Mouse (Mus musculus): ENCODE measurements around the gene Rcor1. TPM values are rescaled to one million over a fixed set of nuclear protein-coding genes. Genes with fewer than 3 reads are reported as not detected.
A peak's percentile ranks its signal among the peaks of the same experiment; 100 is the strongest.

Gene Rcor1
- total RNA-seq, 2 experiments from 2014 or later, result 38.5 to 39.2 TPM

GRCm38 (mm10) chr12:111021138-111021537, 18.0 kb upstream of the Rcor1 start:
- DNase-seq, result no peak

DNA sequence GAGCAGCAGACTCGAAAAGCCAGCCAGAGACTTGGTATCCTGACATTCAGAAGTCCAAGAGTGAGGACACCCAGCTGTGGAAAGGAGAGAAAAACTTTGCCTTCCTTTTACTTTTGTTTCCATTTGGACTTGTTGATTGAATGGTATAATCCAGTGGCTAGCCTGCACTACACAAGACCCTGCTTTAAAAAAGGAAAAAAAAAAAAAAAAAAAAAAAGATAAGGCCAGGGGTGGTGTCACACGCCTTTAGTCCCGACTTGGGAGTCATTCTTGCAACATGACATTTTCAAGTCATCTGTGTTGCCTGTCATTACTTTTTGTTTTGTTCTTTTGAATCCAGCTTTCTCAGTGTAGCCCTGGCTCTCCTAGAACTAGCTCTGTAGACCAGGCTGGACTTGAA, 17.6 kb upstream of the Rcor1 start:
- no peak for DNase-seq

DNA sequence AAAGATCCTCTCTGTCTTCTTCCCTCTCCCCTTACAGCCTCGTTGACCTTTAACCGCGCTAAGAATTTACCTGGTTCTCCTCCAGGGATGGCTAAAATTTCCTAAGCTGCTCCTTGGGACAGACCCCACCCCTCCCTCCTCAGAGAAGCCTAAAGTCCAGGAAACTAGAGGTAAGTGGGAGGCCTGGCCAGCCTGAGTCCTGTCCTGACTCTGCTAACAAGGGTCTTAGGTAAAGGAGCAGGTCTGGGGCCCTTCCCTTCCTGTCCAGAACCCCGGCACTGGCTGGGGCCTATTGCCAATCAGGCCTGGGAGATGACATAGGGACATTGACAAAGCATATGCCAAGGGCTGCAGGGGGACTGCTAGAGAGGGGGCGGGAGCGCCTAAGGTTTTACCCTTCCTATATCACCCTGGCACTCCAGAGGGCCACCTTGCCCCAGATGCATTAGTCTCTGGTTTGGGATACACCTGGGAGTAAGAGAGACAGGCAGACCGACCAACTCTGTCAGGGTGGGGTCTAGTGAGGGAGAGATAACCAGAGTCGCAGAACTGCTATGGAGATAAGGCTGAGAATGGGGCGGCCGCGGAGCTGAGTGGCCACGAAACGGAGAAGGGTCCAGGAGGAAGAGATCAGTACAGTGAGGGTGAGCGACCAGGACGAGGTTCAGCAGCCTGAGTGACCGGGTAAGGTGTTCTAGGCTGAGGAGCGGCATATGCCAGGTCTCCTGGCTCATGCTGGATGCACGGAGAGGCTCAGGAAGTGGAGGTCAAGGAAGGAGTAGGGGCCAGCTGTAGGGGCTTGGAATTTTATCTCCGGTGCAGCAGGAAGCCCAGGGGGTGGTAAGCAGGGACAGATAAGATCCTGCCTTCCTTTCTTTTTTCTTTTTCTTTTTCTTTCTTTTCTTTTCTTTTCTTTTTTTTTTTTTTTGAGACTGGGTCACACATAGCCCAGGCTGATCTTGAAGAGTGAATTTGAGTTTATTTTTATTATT, 10.7 kb upstream of the Rcor1 start:
- DNase-seq, result no peak

GRCm38 (mm10) chr12:111029291-111029890, 9.8 kb upstream of the Rcor1 start:
- DNase-seq, result no peak

DNA sequence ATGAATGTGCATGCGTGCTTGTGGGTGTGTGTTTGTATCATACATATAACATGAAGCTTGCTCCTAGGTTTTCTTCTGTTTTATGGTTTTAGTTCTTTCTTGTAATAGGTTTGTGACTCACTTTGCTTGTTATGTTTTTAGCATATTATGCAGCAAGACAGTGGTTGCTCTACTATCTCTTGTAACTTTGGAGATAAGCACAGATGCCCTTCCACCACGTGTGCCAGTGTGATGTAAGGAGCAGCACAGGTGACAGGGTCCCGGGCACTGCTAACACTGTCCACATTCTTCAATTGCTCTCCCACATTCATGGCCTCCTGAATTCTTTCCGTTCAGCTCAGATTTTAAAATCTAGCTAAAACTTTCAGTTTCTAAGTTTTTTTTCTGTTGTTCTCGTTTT, 6.3 kb upstream of the Rcor1 start:
- no peak for DNase-seq

DNA sequence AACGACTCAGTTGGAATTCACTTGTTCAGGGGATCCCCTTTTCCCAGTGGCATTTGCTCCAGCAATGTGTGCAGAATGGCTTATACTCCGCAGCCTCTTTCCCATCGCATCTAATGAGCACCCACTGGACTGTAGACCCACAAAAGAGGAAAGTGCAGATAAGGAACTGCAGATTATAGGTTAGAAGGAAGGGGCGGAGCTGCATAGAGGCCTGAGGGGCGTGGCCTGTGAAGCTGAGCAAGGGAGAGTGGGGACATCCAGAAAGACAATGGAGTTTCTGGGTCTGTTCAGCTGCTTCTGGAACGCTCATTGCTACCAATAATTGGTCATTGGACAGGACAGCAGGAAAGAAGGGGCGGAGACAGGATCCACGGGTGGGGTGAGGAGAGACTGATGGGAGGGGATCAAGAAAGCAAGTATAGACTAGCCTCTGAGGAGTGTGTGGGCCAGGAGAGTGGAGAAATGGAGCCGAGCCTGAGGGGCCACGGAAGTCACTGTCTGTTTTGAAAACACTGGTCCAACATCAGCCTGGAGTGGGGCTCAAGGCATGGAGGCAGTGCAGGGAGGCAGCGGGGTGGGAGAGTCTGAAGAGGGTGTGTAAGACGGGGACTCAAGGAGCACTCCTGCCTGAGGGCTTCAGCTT, 3.8 kb upstream of the Rcor1 start:
- DNase-seq, result no peak

DNA sequence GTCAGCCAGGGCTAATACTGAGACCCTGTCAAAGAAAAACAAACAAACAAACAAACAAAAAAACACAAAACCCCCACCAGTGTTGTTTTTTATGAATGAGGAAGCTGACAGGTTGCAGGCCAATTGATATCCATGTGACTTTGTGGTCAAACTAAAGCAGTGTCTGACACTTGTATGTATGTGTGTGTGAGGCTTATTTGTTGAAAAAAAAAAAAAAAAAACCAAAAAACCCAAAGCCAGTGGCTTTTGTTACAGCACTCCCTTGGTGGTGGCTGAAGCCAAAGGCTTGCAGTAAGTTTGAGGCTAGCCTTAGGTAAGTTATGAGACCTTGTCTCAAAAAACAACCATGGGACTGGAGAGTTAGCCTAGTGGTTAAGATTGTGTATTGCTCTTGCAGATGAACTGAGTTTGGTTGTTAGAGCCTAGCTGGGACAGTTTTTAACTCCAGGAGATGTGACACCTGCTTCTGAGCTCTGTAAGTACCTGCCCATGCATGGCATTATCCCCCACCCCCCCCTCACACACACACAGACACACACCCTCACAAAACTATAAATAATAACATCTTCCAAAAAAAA, 2.9 kb upstream of the Rcor1 start:
- DNase-seq, result no peak

- peak; percentile 71 for DNase-seq
Observed at GRCm38 (mm10) chr12:111037241-111038180, 1.6 kb upstream of the Rcor1 start.

DNA sequence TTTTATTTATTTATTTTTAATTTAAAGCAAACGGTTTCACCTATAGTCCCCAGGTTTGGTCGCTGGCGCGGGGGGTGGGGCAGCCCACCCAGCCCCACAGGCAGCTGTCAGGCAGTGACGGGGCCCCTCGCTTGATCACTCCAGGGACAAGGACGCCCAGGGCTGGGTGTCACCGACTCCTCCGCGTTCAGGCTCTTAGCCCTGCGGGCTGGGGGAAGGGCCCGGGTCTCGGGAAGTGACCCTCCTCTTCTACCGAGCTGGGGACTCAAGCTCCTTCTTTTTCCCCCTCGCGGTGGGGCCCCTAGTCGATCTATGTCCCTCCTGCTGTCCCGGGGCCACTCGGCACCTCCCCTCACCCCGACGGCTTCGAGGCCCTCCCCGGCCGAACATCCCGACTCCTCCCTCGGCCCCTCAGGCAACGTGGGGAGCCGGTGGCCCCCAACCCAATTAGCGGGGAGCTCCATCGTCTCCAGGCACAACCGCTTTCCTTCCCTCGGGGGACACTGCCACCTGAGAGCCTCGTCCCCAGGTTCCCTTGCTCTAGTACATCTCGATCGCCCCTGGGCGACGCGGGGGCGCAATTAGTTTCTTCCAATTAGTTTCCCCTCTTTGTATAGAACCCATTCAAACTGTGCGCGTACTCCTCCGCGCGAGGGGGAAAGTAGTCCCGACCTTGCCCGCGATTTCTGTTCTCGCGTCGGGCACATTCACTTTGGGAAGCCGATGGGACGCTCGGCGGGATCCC, 748 bp upstream of the Rcor1 start:
- DNase-seq, result peak; percentile 80

DNA sequence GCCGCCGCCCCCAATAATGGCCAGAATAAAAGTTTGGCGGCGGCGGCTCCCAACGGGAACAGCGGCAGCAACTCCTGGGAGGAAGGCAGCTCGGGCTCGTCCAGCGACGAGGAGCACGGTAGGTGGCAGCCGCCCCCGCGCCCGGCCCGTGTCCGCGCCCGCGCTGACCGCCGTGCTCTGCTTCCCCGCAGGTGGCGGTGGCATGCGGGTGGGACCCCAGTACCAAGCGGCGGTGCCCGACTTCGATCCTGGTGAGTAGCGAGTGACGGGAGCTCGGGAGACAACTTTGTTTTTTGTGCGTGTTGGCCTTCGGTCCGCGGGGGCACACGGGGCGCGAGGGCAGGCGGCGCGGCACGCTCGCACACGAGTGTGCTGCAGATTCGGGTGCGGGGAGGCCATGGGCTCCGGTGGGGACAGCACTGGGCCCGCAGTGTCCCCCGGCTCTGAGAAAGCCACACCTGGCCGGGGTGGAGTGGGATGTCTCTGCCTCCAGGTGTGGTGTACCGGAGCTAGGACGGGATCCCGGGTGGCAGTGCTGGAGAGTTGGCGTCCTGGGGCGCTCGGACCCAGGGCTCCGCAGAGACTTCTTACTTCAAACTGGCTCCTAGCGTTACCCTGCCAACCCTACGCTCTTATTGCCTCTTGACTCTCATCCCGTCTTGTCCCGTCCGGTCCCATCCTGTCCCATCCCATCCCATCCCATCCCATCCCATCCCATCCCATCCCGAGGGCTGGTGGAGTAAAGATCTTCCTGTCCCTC, 800 bp downstream of the Rcor1 start:
- peak; percentile 63 for DNase-seq

DNA sequence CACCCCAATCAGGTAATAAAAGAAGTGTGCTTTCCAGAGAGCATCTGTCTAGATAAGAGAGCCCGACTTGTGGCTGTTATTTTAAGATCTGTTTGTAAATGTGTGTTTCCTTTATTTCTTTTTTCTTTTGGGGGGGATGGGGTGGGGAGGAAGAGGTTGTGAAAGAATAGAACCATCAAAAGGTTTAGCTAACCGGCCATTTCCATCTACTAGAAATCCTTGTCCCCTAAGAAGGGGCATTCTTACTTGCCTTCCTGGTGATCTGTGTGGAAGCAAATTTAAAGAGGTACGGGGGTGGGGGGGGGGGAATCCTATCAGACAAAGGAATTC, 1.3 kb downstream of the Rcor1 start:
- no peak for DNase-seq

GRCm38 (mm10) chr12:111041196-111041595, 2.0 kb downstream of the Rcor1 start:
- DNase-seq, result peak; percentile 50

- no peak for DNase-seq
Observed at GRCm38 (mm10) chr12:111042365-111042764, 3.2 kb downstream of the Rcor1 start.

DNA sequence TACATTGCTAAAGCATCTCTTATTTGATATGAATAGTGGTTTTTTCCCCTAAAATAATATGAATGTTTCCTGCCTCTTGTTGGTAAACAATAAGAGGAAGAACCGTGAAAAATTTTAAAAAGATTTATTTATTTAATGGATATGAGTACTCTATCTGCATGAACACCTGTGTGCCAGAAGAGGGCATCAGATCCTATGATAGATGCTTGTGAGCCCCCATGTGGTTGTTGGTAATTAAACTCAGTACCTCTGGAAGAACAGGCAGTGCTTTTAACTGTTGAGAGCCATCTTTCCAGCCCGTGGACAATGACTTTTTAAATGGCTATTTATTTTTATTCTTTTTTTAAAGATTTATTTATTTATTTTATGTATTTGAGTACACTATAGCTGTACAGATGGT, 5.7 kb downstream of the Rcor1 start:
- no peak for DNase-seq

- no peak for DNase-seq
Observed at GRCm38 (mm10) chr12:111046866-111047265, 7.7 kb downstream of the Rcor1 start.

- DNase-seq, result no peak
Observed at GRCm38 (mm10) chr12:111048201-111048600, 9.1 kb downstream of the Rcor1 start.

DNA sequence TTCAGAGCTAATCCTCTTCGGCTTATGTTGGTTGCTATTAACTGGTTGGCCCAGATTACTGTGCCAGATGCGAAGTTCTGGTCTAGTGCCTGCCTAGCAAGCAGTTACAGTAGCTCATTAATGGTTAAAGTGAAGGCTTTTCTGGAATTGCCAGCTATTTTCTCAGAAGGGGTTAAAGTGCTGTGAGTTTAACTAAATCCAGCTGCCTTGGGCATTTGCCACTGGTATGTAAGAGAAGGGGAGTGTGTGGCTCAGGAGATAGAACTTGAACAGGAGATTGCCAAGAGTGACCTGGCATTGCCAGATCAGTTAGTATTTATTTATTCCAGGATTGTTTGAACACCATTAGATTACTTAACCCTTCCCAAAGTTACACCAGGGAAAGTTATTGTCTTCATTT, 11.1 kb downstream of the Rcor1 start:
- DNase-seq, result no peak

DNA sequence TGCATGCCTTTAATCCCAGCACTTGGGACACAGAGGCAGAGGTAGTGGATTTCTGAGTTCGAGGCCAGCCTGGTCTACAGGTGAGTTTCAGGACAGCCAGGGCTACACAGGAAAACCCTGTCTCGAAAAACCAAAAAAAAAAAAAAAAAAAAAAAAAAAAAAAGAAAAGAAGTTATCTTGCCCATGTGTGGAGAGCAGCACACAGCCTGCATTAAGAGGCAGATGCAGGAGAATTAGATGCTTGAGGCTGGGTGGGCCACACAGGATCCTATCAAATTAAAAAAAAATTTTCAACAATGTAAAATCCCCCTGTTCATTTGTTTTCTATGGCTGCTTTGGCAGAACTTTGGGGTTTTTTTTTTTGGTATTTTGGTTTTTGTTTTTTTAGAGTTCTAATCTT, 24.2 kb downstream of the Rcor1 start:
- no peak for DNase-seq

- no peak for DNase-seq
Observed at GRCm38 (mm10) chr12:111064220-111064619, 25.1 kb downstream of the Rcor1 start.

DNA sequence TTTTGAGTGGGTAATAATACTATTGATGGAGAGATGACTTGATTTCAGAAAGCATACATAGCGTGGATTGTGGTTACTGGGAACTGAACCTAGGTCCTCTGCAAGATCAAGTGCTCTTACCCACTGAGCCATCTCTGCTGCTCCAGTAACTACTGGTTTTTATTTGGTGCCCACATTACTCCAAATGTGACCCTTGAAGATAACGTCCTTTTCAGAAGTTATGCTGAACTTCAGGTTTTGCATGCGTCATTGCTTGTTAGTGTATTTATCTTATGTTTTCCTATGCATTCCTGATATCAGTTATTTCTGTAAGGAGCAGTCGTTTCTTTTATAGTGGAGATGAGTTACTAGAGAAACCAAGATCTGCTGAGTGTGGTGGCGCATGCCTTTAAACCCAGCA, 26.2 kb downstream of the Rcor1 start:
- no peak for DNase-seq
